Mouse (Mus musculus): ENCODE data around the gene Fsd2. TPM values are rescaled to one million over a fixed set of nuclear protein-coding genes. Genes with fewer than 3 reads are reported as not detected.

Fsd2 gene
- total RNA-seq, 2 experiments from 2014 or later: 276 to 293 TPM

DNA sequence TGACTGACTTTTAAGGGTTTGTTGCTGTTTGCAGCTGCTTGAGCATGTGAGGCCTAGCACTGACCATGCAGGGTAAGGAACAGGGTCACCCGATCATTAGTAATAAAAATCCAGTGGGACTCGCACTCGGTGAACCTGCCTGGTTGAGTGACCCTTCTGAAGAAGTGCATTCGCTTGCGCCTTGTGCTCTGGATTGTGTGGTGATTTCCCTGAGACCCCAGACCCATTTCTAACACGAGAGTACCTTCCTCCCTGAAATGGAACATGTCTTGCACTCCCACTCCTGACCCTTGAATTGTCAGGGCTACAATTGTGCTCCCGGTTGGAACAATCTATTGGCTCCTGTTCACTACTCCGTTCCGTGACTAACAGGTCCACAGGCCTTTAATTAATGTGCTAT lies 74.1 kb downstream of the Fsd2 start:
- no peak for DNase-seq
- intact Hi-C loops (cut with DNase I): no loop called here

DNA sequence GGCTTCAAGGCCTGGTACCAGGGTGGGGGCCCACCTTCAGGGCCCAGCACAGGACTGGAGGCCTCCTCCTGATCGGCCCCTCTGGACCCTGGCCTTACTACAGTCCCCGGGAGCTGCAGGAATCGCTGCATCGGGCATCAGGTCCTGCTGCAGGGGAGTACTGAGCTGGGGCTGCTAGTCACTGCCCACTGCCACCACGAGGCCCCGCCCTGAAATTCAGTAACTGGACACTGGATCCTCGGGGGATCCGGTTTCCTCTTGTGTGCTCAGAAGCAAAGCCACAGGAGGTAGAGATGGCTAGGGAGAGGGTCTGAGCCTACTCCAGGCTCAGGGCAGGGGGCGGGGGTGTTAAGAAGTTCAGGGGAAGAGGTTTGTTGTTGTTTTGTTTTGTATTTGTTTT lies 77.1 kb downstream of the Fsd2 start:
- intact Hi-C loops (cut with DNase I): no loop called here
- no peak for DNase-seq

Other genes with a start within 250 kb of the Fsd2 start
- 100 to 1,000 TPM; 870 to 936 TPM for gene Rps17, start 221.7 kb downstream of the Fsd2 start, total RNA-seq (2021)
- gene Cpeb1, start 111.5 kb downstream of the Fsd2 start, total RNA-seq (2021): 10 to 100 TPM; 11.4 to 15.8 TPM
- gene Ap3b2, start 73.0 kb downstream of the Fsd2 start, total RNA-seq (2021): under 1 TPM in 1 of 2 experiments, not detected in 1; 0.44 TPM
- gene BC048679, start 68.7 kb downstream of the Fsd2 start, total RNA-seq (2021): not detected
- 10 to 100 TPM in 1 of 2 experiments, 1 to 10 TPM in 1; 10.0 to 10.5 TPM for gene Whamm, start 4.3 kb upstream of the Fsd2 start, total RNA-seq (2021)
- 100 to 1,000 TPM in 1 of 2 experiments, 10 to 100 TPM in 1; 89.6 to 108 TPM for gene Homer2, start 140.6 kb upstream of the Fsd2 start, total RNA-seq (2021)
- gene Ramac, start 196.0 kb upstream of the Fsd2 start, total RNA-seq (2021): 10 to 100 TPM; 25.7 to 29.8 TPM
- 10 to 100 TPM; 25.9 to 26.2 TPM for gene 3110040N11Rik, start 222.5 kb upstream of the Fsd2 start, total RNA-seq (2021)